Mouse (Mus musculus): ENCODE measurements around the gene Zfp592. TPM values are rescaled to one million over a fixed set of nuclear protein-coding genes. Genes with fewer than 3 reads are reported as not detected.

The Zfp592 gene
- total RNA-seq, 2 experiments from 2014 or later, result 11.5 to 13.7 TPM

DNA sequence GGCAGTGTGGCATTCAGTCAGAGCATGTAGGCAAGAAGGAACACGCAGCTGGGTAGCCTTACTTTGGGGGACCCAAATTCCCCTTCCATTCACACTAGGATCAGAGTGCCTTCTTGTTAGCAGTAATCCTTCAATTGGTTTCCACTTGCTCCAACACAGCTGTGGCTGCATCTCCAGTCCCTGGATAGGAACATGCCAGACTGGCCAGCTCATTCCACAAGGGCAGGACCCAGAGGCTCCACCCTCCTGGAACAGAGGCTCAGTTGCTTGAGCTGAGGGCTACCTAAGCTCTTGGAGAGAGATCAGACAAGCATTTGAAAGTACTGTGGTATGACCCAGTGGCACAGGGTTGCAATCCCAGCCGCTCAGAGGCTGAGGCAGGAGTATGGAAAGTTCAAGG, 55.0 kb downstream of the Zfp592 start:
- intact Hi-C loops (cut with DNase I; ENCODE audit: low total_unique reads), result no loop called here
- no peak for DNase-seq

DNA sequence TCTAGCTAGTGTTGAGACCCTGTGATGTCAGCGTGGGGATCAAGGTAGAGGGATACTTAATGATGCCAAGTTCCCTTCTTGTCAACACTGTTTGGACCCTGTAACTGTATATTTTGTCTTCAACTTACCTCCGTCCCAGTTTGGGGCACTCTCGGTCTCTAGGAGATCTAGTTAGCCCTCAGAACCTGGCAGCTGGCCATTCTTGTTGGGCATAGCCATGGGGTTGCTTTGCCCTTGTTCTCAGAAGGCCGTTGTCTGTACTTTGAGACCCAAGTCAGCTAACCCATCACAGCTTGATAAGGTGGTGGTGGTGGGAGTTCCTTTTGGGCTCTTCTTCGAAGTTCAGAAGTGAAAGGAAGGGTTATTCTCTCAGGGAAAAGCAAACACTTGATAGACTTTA, 56.5 kb downstream of the Zfp592 start:
- DNase-seq, result no peak
- intact Hi-C loops (cut with DNase I; ENCODE audit: low total_unique reads), result no loop called here

DNA sequence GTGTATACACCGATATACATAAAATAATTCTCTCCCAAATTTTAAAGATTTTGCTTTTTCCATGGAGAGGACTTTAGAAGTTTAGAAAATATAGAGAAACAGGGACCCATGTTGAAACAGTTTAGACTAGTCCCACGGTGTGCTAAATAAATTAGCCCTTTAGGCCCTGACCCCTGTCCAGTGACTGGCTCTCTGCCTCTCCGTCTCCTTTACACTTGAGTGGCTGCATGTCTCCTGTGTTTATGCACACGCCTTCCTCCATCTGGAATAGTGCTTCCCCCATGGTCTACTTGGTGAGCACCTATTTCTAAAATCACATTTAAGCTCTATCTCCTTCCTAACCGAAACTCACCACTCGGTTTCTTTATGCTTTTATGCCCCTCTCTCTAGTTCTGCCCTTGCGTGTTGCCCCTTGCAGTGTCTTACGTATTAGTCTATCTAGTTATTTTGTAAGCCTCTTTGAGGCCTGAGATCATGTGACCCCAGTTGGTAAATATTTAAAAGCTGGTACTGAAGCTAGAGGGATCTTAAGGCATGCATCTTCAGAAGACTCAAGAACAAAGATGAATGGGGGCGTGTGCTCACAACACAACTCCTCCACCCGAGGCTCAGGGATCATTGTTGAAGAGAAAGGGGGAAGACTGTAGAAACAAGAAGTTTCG, 62.4 kb downstream of the Zfp592 start:
- DNase-seq, result no peak
- intact Hi-C loops (cut with DNase I; ENCODE audit: low total_unique reads), result no loop called here

GRCm38 (mm10) chr7:81057471-81057870, 64.0 kb downstream of the Zfp592 start, which contains the start of gene Alpk3:
Alpk3 (plus strand) TSS chr7:81057600.
- intact Hi-C loops (cut with DNase I; ENCODE audit: low total_unique reads), result no loop called here

GRCm38 (mm10) chr7:81057901-81058711, 64.6 kb downstream of the Zfp592 start:
- intact Hi-C loops (cut with DNase I; ENCODE audit: low total_unique reads), result no loop called here
- DNase-seq, result no peak

More at GRCm38 (mm10) chr7:81057471-81057870, 64.0 kb downstream of the Zfp592 start, which contains the start of gene Alpk3:
- peak; percentile 65 for DNase-seq

- no peak for DNase-seq
- intact Hi-C loops (cut with DNase I; ENCODE audit: low total_unique reads), result no loop called here
Observed at GRCm38 (mm10) chr7:81058712-81059154, 65.3 kb downstream of the Zfp592 start.

- no peak for DNase-seq
Observed at GRCm38 (mm10) chr7:81059388-81059787, 65.9 kb downstream of the Zfp592 start.

DNA sequence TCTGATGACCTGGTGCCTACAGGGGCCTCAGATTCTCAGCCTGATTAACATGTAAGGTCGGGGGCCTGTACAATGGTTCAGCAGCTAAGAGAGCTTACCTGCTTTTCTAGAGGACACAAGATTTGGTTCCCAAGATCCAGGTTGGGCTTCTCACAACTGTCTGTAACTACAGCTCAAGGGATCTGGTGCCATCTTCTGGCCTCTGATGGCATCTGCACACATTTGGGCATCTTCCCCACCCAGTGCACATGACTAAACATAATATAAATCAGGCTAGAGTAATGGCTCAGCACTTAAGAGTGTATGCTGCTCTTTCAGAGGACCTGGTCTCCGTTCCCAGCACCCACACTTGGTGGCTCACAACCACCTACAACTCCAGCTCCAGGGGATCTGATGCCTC, 67.4 kb downstream of the Zfp592 start:
- no peak for DNase-seq
- intact Hi-C loops (cut with DNase I; ENCODE audit: low total_unique reads), result no loop called here

More at GRCm38 (mm10) chr7:81059388-81059787, 65.9 kb downstream of the Zfp592 start:
- intact Hi-C loops (cut with DNase I; ENCODE audit: low total_unique reads), result no loop called here

- intact Hi-C loops (cut with DNase I; ENCODE audit: low total_unique reads), result no loop called here
- DNase-seq, result no peak
Observed at GRCm38 (mm10) chr7:81061936-81062335, 68.5 kb downstream of the Zfp592 start.

DNA sequence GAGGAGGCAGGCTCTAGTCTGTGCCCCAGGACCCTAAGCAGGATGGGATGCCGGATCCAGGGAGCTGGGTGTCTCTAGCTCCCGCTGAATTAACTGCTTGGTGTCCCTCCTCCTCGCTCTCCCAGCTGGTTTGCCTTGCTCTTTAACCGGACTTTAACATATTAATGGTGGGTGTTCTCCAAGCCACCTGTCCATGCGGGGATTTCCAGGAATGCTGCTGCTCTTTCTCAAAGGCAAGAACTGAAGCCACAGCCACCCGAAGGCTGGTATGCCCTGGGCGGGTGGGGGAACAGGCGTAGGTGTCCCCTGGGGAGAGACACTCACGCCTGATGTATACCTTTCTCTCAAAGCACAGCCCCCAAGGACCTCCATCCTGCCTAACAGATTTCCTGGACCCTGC, 69.9 kb downstream of the Zfp592 start:
- intact Hi-C loops (cut with DNase I; ENCODE audit: low total_unique reads), result no loop called here
- DNase-seq, result no peak

- intact Hi-C loops (cut with DNase I; ENCODE audit: low total_unique reads), result no loop called here
- no peak for DNase-seq
Observed at GRCm38 (mm10) chr7:81066714-81067113, 73.2 kb downstream of the Zfp592 start.

GRCm38 (mm10) chr7:81072463-81072862, 79.0 kb downstream of the Zfp592 start:
- intact Hi-C loops (cut with DNase I; ENCODE audit: low total_unique reads), result no loop called here
- DNase-seq, result peak; percentile 81

- no peak for DNase-seq
- intact Hi-C loops (cut with DNase I; ENCODE audit: low total_unique reads), result no loop called here
Observed at GRCm38 (mm10) chr7:81073273-81073672, 79.8 kb downstream of the Zfp592 start.

- intact Hi-C loops (cut with DNase I; ENCODE audit: low total_unique reads), result no loop called here
- DNase-seq, result no peak
Observed at GRCm38 (mm10) chr7:81074546-81074945, 81.1 kb downstream of the Zfp592 start.

GRCm38 (mm10) chr7:81075299-81075698, 81.8 kb downstream of the Zfp592 start:
- DNase-seq, result no peak
- intact Hi-C loops (cut with DNase I; ENCODE audit: low total_unique reads), result no loop called here

DNA sequence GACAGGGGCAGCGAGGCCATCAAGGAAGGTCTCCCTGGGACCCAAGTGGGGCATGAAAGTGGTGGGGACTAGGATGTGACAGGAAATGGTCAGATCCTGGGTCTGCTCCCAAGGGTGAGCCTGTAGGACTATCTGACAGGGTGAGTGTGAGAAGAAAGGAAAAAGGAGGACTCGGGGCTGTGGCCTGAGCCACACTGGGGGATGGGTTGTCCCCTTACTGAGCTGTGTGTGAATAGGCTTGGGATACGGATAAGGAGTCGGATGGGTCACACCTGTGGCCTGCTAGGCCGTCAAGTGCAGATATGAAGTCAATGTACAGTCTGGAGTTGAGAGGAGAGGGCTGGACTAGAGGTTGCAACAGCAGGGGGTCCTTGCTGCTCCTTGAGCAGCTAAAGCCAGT, 82.3 kb downstream of the Zfp592 start:
- no peak for DNase-seq
- intact Hi-C loops (cut with DNase I; ENCODE audit: low total_unique reads), result no loop called here

DNA sequence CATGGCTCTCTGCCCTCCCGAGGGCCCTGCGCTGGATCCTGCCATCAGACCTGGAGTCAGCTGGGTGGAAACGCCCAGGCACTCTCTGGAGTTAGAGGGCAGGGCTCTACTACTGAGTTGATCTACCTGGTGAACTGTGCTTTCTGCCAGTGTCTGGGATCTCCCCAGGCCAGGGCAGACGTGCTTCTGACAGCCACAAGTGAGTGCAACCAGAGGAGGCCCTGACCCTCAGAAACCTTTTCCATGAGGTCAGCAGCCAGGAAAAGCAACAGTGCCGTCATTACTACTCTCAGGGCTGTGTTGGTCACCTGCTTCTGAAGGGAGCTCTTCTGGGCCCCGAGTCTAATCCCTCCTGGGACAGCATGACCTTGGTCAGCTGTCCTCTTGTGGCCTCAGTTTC, 83.5 kb downstream of the Zfp592 start:
- DNase-seq, result no peak
- intact Hi-C loops (cut with DNase I; ENCODE audit: low total_unique reads), result no loop called here

DNA sequence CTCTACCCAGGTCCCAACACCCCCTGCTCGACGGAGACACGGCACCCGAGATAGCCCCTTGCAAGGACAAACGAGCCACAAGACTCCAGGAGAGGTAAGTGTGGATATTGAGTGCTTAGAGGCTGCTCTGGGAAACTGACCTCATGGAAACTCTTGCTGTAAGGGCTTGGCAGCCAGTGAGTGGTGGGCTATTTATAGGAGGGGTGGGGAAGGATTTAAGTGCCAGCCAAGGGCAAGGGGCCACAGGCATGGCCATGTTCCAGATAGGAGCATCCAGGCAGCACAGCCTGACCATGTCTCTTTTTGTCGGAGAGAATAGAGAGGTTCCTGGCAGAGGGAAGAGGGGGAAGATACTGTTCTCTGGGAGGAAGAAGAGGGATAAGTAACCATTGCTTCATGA, 85.3 kb downstream of the Zfp592 start:
- no peak for DNase-seq
- intact Hi-C loops (cut with DNase I; ENCODE audit: low total_unique reads), result no loop called here

GRCm38 (mm10) chr7:81093420-81093965, 100.0 kb downstream of the Zfp592 start:
- DNase-seq, result no peak
- intact Hi-C loops (cut with DNase I; ENCODE audit: low total_unique reads), result no loop called here

GRCm38 (mm10) chr7:81094104-81094757, 100.8 kb downstream of the Zfp592 start:
- intact Hi-C loops (cut with DNase I; ENCODE audit: low total_unique reads), result no loop called here
- DNase-seq, result no peak
